Mouse (Mus musculus) lung, postnatal 0 days (tissue): ENCODE data around the gene Bhlhe41. TPM values are rescaled to one million over a fixed set of nuclear protein-coding genes. Genes with fewer than 3 reads are reported as not detected.

Experiments
- ATAC-seq: fragments of 200-750 bp; cut with Nextera tagmentation; 2 replicates; pipeline ENCODE4 v1.8.0; 2017; ENCODE audit warnings: moderate library complexity
- DNase-seq: peaks from one replicate; pipeline ENCODE4 v3.0.0-alpha.2; 2016; ENCODE audit warnings: low spot score
- H3K27ac ChIP-seq: fragments of 300-500 bp; sonication (generic); 2 replicates; pipeline ENCODE4 v1.5.1; 2014; ENCODE audit warnings: antibody characterized with exemption, mild to moderate bottlenecking, low read length, mixed read lengths
- H3K27me3 ChIP-seq: fragments of 300-500 bp; sonication (generic); replicated peaks from 2 replicates; pipeline ENCODE4 v1.6.1; 2014; ENCODE audit warnings: low read length, mixed read lengths; ENCODE audit not compliant: insufficient read depth
- H3K36me3 ChIP-seq: fragments of 300-500 bp; sonication (generic); 2 replicates; pipeline ENCODE4 v1.6.1; 2014; ENCODE audit warnings: low read length, mixed read lengths; ENCODE audit not compliant: insufficient read depth
- H3K4me1 ChIP-seq: fragments of 300-500 bp; sonication (generic); 2 replicates; pipeline ENCODE4 v1.6.1; 2014; ENCODE audit warnings: antibody characterized with exemption, low read depth, low read length, mixed read lengths; ENCODE audit not compliant: insufficient read depth
- H3K4me2 ChIP-seq: fragments of 300-500 bp; sonication (generic); replicated peaks from 2 replicates; pipeline ENCODE4 v1.6.1; 2014; ENCODE audit warnings: low read depth, mild to moderate bottlenecking, low read length, moderate library complexity, mixed read lengths
- H3K4me3 ChIP-seq: fragments of 300-500 bp; sonication (generic); 2 replicates; pipeline ENCODE4 v1.5.1; 2014; ENCODE audit warnings: low read depth, low read length
- H3K9ac ChIP-seq: fragments of 300-500 bp; sonication (generic); replicated peaks from 2 replicates; pipeline ENCODE4 v1.6.1; 2014; ENCODE audit warnings: low read depth, mild to moderate bottlenecking
- H3K9me3 ChIP-seq: fragments of 300-500 bp; sonication (generic); 2 replicates; pipeline ENCODE4 v1.6.1; 2016; ENCODE audit warnings: low read length, mixed read lengths
- CTCF ChIP-seq: IDR thresholded peaks from 2 replicates; pipeline ENCODE4 v1.5.1; 2016; ENCODE audit warnings: antibody characterized with exemption, mild to moderate bottlenecking
- EP300 ChIP-seq: IDR thresholded peaks from 2 replicates; pipeline ENCODE4 v1.6.1; 2016; ENCODE audit warnings: antibody characterized with exemption, mild to moderate bottlenecking, control low read depth
- WGBS: fragments of 180-500 bp; shearing (Covaris S2); extraction: QIAGEN DNeasy Blood & Tissue Kit; methylation state at CpG from one replicate; pipeline ENCODE4 v1.1.7; 2014; 5-methylcytosine and 5-hydroxymethylcytosine counted together
- polyA plus RNA-seq: library from polyadenylated mRNA; unstranded; fragments of >200 nt; fragmentation: Nextera tagmentation; extraction: Ambion mirVana; gene quantifications from 2 replicates; pipeline ENCODE4 v1.2.1, GENCODE M21; 2015

Bhlhe41 gene
- polyA plus RNA-seq, 1 experiment from 2014 or later, result 3.1 TPM

DNA sequence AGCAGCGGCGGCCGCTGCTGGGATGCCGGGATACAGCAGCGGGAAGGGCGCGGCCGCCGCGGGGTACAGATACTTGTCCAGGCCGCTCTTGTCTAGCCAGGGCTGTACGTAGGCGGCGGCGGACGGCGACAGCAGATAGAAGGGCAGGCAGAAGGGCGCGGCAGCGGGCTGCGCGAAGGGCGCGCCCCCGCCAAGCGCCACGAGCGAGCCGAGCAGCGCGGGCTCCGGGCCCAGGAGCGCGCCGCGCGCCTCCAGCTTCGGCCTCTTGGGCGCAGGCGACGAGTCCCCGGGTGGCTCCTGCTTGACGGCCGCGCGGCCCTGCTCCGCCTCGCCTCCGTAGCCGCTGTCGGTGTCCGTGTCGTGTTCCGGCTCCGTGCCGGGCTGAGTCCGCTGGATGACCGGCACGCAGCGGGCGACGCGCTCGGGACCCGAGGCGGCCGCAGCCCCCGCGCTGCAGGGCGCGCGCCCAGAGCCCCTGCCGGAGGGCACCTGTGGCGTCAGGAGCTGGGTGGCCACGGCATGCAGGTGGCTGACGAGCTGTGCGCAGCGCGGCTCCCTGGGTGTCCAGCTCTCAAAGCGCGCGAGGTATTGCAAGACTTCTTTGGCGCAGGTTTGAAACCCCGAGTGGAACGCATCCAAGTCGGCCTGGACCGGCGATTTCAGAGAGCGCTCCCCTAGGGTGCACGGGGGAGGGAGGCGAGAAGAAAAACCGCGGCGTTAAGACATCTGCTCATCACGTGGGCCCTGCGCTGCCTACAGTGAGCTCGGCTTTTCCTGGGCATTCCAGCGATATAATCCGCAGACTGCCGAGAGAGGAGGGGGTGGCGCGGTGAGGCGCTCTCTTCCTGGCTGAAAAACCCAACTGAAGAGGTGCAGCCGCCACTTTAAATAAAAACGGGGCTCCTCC, 2.0 kb downstream of the Bhlhe41 start:
- Histone ChIP-seq H3K4me3 (peak overlapping the region; percentile 52), H3K4me2 (peak overlapping the region; percentile 97), H3K4me1 (peaks cover 5% of the 10 kb centered on the region; the same call in 1 of the 2 replicates), H3K27ac (no peak overlapping the region), H3K9me3 (no peaks in the 10 kb centered on the region), H3K9ac (0 out of 2 replicates have a peak overlapping the region, but pooled peaks have one; percentile 29), H3K36me3 (no peaks in the 10 kb centered on the region), H3K27me3 (peaks cover 31% of the 10 kb centered on the region)
- DNase-seq (peak; percentile 63), ATAC-seq (peak; percentile 52)
- under 1% methylated on average over 59 of the region's 105 CpGs for WGBS
- no peak for TF ChIP-seq EP300
- TF ChIP-seq CTCF, result no peak

DNA sequence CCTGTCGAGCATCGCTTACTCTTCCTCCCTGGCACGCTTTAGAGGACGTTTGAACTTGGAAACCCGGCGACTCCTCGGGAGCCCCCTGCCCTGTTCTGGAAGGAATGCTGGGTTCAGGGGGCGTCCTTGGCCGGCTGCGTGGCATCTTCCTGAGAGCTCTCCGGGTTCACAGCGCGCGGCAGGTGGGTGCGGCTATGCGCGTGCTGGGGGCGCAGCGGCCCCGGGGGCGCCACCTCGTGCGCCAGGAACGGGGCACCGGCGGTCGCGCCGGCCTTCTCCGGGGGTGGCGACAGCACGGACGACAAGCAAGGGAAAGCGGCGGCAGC, 2.7 kb downstream of the Bhlhe41 start:
- H3K9me3 ChIP-seq, result no peaks in the 10 kb centered on the region
- H3K27ac ChIP-seq, result no peak overlapping the region
- 1% methylated on average over 32 of the region's 35 CpGs for WGBS
- no peak for DNase-seq
- H3K36me3 ChIP-seq, result no peaks in the 10 kb centered on the region
- peak overlapping the region; percentile 52 for H3K4me3 ChIP-seq
- TF ChIP-seq CTCF (no peak), EP300 (no peak)
- peaks cover 5% of the 10 kb centered on the region; the same call in 1 of the 2 replicates for H3K4me1 ChIP-seq
- 0 out of 2 replicates have a peak overlapping the region, but pooled peaks have one; percentile 9 for H3K9ac ChIP-seq
- peak overlapping the region; percentile 97 for H3K4me2 ChIP-seq
- no peak for ATAC-seq
- peaks cover 31% of the 10 kb centered on the region for H3K27me3 ChIP-seq

DNA sequence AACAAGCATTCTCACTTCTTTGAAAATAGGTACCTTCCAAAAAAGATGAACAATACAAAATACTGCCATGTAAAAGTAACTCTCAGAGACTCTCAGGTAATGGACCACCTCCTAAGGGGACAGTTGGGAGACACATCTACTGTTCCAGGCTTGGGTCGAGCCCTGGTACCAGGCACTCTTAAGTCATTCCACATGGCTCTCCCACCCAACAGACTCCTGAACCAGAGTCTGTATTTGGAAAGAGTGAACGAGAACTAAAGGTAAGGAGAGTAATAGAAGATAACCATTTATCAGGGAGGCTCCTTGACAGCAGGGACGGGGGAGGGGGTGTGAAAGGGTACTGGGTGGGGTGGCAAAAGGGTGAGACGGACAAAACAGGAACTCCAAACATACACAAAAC, 3.0 kb downstream of the Bhlhe41 start:
- no peak overlapping the region for H3K27ac ChIP-seq
- H3K4me1 ChIP-seq, result peaks cover 5% of the 10 kb centered on the region; the same call in 1 of the 2 replicates
- DNase-seq (no peak), ATAC-seq (no peak)
- 0 out of 2 replicates have a peak overlapping the region, but pooled peaks have one; percentile 9 for H3K9ac ChIP-seq
- no peaks in the 10 kb centered on the region for H3K36me3 ChIP-seq
- WGBS, result 16% methylated on average over 4 of the region's 4 CpGs
- H3K4me2 ChIP-seq, result peak overlapping the region; percentile 97
- TF ChIP-seq EP300, result no peak
- TF ChIP-seq CTCF, result no peak
- H3K9me3 ChIP-seq, result no peaks in the 10 kb centered on the region
- H3K27me3 ChIP-seq, result peaks cover 31% of the 10 kb centered on the region
- peak overlapping the region; percentile 52; the same call in 1 of the 2 replicates for H3K4me3 ChIP-seq

DNA sequence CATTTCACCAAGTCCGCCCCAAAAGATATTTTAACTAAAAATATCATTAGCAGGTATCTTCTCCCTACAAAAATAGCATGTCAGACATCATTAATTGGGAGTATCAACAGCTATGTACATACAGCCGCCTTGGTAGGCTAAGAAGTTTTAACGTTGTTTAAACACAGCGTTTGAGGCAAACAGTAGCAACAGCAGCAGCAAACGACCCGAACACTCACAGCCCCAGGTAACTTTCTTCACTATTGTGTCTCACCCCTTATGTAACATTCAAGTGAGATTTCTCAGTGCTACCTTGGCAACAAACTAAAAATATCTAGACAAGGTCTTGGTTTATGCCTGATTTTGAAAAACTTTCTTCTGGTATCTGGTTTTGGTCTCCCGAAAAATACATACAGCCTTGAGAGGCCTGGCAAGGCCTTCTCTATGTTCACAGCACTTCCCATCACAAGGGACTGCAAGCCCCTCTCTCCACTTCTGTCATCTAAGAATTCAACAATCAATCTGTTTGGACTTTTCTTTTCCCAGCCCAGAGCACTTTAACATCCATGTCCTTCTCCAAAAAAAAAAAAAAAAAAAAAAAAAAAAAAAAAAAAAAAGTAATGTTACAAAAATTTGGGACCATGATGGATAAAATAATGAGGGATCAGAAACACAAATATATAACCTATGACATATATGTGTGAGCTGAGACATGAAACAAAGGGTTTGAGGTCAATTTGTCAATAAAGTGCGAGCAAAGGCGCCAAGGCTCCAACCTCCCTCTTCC, 3.7 kb downstream of the Bhlhe41 start:
- Histone ChIP-seq H3K36me3 (no peaks in the 10 kb centered on the region), H3K9me3 (no peaks in the 10 kb centered on the region), H3K4me1 (peaks cover 5% of the 10 kb centered on the region; the same call in 1 of the 2 replicates), H3K4me2 (no peak overlapping the region), H3K4me3 (no peak overlapping the region), H3K27ac (no peak overlapping the region), H3K9ac (no peak overlapping the region), H3K27me3 (peaks cover 31% of the 10 kb centered on the region)
- TF ChIP-seq CTCF (no peak), EP300 (no peak)
- no peak for DNase-seq
- ATAC-seq, result no peak
- 70% methylated on average over 9 of the region's 9 CpGs for WGBS

DNA sequence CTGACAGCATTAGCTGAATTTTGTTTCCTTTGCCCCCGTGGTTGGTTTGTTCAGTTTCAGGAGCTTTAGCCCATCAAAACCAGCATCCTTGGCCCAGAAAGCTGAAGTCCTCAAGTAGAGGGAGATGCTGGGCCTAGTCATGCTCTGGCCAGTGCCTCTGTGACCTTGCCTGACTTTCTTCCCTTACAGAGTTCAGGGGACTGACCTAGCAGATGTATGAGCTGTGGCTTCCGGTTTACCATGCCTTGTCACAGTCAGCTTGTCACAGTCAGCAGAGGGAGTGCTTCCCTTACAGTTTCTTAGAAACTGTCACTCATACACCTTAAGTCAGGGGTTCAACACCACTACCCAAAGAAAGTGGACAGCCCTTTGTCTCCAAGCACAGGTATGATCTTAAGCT, 5.0 kb downstream of the Bhlhe41 start:
- no peak for DNase-seq
- H3K9ac ChIP-seq, result no peak overlapping the region
- H3K27ac ChIP-seq, result no peak overlapping the region
- peaks cover 29% of the 10 kb centered on the region for H3K27me3 ChIP-seq
- H3K4me1 ChIP-seq, result peaks cover 5% of the 10 kb centered on the region; the same call in 1 of the 2 replicates
- WGBS, result 53% methylated on average over 2 of the region's 2 CpGs
- TF ChIP-seq EP300, result no peak
- peak; percentile 23; the same call in 1 of the 2 replicates for TF ChIP-seq CTCF
- no peak for ATAC-seq
- H3K9me3 ChIP-seq, result no peaks in the 10 kb centered on the region
- H3K36me3 ChIP-seq, result no peaks in the 10 kb centered on the region
- no peak overlapping the region for H3K4me3 ChIP-seq
- no peak overlapping the region for H3K4me2 ChIP-seq

DNA sequence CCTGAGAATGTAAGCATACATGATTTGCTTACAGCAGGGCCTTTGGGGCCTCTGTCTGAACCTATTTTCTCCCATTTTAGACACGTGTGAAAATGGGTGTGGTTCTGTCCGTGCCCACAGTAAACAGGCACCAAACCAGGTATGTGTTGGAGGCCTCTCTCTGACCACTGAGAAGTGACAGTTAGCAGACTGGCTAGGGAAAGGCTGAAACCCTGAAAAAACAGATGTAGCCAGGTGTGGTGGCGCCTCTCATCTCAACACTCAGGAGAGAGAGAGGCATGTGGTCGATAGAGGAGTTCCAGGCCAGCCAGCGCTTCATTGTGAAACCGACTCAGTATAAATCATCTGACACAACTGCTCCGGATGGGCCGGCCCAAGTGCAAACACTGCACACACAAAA, 6.9 kb downstream of the Bhlhe41 start:
- H3K4me3 ChIP-seq, result no peak overlapping the region
- H3K27ac ChIP-seq, result no peak overlapping the region
- WGBS, result 48% methylated on average over 8 of the region's 8 CpGs

More for the DNA sequence above, 6.9 kb downstream of the Bhlhe41 start:
- peaks cover 15% of the 10 kb centered on the region; the same call in 1 of the 2 replicates for H3K27me3 ChIP-seq
- peaks cover under 1% of the 10 kb centered on the region; the same call in 1 of the 2 replicates for H3K4me1 ChIP-seq
- H3K4me2 ChIP-seq, result no peak overlapping the region
- H3K9ac ChIP-seq, result no peak overlapping the region
- DNase-seq, result no peak
- no peak for ATAC-seq
- H3K36me3 ChIP-seq, result no peaks in the 10 kb centered on the region
- H3K9me3 ChIP-seq, result no peaks in the 10 kb centered on the region
- TF ChIP-seq CTCF, result no peak
- no peak for TF ChIP-seq EP300
